Mouse (Mus musculus) kidney, adult 9 months (tissue): Measurements from ENCODE around the gene Akr1b8.
"Not testable (repeated sequence)": the region's sequence is repeated elsewhere in the genome, so short reads cannot be mapped to it uniquely, and the experiment has no call there.

Source experiments
- DNase-seq: peaks from one replicate; pipeline ENCODE4 v3.0.0; 2022

Gene Akr1b8

DNA sequence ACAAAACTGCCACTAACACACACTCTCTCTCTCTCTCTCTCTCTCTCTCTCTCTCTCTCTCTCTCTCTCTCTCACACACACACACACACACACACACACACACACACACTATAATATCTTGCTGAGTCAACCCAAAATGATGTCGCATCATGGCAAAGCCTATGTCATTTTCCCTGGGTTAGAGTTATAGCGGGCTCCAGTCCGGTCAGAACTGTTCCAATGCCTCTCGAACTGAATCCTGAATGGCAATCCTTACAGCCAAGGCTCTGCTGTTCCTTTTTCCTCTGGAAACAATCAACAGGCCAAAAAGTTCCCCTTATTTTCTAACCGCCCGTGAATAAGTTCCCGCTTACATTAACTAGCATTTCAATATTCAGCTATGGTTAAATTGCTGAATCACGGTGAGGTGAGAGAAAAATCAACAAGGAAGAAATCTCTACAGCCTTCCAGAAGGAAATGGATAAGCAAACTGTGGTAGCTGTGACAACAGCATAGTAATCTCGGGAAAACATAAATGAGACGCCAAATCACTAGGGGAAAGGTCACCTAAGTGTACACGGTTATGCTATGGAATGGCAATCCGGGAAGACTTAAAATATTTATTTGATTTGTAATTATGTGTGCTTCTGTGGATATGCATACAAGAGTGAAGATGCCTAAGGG lies 3.8 kb upstream of the Akr1b8 start:
- no peak for DNase-seq

DNA sequence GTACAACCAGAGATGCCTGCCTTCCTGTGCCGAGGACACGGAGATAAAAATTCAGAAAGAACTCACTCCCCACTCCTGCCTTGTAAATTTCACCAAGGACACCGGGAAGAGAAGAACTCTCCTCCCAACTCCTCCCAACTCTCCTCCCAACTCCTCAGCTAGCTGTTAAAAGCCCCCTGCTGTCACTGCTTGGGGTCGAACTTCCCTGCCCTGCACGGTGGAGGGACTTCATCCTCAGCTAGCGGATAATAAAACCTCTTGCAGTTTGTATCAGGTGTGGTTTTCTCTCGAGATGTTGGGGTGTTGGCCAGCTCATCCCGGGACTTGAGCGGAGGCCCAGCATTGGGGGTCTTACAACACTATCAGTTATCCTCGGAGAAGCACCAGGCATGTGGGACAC lies 2.4 kb upstream of the Akr1b8 start:
- not testable (repeated sequence) for DNase-seq

DNA sequence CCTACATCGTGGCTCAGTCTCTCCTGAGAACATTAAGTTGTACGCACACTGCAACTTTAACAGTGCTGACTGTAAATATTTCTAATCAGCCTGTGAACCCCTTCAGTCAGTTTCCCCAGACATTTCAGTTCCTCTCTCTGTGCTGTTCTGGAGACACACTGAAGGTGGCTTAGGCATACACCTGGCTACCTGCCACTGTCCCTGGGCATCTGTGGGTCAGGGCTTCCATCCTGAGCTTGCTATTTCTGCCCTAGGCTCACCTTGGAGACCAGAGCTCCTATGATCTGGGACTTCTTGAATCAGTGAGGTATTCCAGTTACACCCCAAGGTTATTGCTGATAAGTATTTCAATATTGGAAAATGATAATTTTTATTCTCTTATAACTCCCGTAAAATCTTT lies 1.5 kb upstream of the Akr1b8 start:
- DNase-seq, result no peak

DNA sequence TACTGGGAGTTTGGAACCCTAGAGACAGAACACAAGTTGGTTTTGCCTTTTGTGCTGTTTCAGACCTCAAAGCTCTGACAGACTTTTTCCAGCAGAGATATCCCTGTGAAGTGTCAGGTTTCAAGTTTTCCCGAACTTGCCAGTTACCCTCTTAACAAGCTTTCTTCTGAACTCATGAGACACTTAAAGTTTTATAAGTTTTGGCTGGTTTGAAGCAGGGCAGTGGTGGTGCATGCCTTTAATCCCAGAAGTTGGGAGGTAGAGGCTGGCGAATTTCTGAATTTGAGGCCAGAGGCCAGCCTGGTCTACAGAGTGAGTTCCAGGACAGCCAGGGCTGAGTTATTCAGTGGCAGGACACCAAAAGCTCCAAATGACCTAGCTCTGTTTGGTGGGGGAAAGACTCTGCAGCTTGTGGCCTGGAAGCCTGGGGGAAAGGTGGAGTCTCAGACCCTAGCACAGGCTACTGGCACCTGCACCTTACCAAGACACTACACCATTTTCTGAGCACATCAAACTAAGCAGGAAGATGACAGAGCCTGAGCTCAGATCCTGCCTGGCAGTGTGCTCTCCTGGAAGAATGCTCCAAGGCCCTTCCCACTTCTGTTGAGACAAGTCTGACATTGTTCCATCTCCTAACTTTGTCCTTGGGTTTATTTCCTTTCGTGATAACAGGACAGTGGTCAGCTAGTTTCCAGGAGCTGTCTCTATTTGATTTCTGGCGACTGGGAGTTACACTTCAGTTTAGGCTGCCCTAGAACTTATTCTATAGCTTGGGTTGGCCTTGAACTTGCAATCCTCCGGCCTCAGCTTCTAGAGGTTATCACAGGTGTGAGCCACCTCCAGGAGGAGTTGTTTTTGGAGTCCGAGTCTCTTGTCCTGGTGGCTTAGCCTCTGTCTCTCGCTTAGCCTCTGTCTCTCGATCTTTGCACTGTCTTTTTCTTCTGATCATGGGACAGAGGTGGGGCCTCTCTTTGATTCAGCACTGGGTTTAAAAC lies 732 bp downstream of the Akr1b8 start:
- no peak for DNase-seq

DNA sequence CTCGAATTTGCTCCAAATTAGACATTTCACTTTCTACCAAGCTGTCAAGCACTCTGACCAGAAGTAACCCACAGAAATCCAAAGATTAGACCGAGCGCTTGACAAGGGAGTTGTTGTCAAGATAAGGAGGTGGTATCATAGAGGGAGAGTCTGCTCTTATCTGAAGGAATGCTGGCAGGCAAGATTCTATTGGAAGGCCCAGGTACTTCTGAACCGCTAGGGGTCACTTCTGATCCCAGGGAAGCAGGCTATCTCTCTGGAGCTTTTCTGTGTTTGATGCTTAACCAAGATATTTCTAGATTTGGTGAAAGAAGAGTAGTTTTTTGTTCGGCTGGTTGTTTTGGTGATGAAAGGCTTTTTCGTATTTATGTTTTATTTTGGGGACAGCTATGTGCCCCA lies 1.4 kb downstream of the Akr1b8 start:
- DNase-seq, result no peak

DNA sequence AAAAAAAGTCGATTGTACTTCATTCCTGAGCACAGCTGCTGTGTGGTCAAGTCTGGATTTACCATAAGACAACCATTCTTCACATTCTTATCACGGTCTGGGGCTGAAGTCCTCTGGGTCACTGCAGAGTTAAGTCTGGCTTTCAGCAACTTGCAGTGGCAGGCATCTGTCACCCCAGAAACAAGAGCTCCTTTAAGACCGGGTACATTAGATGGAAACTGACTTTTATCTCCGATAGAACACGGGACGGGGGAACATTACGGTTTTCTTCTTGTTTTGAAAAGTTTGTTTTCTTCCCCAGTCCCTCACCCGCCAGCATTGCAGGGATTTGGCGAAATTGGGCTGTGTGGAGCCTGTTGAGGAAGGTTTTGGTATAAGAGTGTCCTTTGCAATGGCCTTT lies 1.9 kb downstream of the Akr1b8 start:
- no peak for DNase-seq

DNA sequence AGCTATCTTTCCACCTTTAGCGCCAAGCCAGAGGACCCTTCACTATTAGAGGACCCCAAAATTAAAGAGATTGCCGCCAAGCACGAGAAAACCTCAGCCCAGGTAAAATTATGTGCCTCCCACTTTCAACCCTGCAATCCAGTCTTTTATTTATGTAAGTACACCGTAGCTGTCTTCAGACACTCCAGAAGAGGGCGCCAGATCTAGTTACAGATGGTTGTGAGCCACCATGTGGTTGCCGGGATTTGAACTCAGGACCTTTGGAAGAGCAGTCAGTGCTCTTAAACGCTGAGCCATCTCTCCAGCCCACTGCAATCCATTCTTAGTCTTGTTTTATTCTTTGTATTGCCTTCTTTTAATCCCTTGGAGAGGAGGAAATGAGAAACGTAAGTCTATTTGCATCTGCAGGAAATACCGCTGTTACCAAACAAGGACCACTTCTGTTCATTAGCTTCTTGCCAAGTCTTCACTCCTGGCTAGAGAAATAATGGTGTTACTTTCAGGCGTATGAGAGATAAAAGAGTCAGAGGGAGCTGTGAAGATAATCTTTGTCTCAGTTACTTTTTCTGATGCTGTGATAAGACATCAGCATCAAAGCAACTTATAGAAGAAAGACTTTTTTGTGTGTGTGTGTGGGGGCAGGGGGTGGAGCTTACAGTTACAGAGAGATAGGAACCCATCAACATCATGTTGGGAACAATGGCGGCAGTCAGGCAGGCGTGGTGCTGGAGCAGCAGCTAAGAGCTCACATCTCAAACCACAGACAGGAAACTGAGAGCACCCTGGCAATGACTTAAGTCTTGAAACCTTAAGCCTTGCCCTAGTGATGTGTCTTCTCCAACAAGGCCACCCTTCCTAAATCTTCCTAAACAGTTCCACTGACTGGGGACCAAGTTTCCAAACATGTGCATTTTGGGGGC lies 10.6 kb downstream of the Akr1b8 start:
- no peak for DNase-seq

DNA sequence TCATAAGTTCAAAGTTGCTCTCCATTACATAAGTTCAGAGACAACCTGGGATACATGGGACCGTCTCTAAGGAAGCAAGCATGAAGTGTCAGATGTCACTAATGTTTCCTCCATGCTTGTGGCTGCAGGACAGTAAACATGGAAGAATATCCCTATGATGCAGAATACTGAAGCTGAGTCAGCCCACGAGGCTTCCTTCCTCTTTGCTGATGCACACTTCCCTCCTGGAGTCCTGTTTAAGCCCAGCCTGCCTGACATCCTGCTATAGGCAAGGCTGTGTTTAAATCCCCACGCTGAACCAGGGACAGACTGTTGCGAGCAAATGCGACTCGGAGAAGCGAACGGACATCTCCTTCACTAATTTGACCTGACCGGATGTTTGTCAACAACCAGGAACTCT lies 14.1 kb downstream of the Akr1b8 start:
- no peak for DNase-seq

DNA sequence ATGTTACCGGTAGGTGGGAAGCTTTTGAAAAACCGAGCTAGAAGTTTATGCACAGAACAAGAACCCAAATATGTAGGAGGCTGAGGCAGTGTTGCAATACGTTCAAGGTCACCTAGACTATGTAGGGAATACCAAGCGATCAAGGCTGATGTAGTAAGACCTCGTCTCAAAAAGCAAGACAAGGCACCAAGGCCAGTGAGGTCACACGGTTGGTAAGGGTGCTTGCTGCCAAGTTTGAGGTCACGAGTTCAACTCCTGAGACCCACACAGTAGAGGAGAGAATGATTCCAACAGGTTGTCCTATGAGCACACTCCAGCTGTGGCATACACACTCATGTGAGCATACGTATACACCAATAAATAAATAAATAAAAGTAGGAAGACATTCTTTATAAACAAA lies 16.2 kb downstream of the Akr1b8 start:
- no peak for DNase-seq

DNA sequence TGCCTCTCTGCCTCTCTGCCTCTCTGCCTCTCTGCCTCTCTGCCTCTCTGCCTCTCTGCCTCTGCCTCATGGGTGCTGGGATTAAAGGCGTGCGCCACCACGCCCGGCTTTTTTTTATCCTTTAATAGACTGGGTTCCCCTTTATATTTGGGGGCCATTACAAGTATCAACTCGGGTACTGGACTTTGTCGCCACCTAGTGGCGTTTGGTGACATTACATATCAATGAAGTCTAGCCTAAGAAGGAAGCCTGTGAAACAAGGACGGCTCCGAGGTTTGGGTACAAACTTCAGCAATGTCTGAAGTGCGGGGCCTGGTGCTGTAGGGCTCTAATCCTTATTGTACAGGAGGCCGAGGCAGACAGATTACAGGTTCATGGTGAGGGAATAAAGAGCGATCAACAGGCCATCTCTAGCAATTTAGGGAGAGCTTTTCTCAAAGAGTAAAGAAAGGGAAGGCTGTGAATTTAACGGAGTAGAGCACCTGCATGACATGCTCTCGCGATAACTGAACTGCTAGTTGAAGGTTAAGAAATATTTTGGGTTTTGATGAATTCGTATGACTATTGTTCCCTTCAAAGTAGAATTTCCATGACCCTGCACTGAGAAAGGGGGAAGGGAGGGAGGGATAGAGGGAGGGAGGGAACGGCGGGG lies 17.9 kb downstream of the Akr1b8 start:
- peak; percentile 86 for DNase-seq

DNA sequence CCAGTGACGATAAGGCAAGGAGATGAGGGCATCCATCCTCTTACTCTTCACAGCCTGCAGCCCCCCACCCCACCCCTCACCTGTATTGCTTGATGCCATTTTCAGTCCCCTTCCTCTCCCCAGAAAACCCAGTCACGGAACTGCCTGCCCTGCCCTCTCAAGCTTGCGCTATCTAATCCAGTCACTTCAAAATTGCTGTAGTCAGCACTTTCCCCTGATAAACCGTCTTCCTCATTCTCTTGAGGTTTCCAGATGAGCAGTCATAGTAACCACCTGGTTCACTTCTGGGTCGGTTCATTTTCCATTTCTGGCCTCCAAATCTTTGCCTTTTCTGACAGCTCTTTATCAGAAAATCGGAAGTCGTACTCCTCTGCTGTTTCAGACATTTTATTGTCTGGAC lies 19.9 kb downstream of the Akr1b8 start:
- DNase-seq, result no peak

DNA sequence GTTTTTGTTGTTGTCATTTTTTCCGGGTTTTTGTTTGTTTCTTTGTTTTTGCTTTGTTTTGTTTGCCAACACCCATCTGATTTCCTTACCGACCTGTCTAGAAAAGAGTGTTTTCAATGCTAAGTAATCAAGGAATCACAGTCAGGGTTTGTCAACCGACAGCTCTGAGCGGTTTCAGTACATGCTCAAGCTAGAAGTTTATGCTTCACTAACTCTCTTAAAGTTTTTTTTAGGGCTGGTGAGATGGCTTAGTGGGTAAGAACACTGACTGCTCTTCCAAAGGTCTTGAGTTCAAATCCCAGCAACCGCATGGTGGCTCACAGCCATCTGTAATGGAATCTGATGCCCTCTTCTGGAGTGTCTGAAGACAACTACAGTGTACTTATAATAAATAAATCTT lies 22.0 kb downstream of the Akr1b8 start:
- not testable (repeated sequence) for DNase-seq

DNA sequence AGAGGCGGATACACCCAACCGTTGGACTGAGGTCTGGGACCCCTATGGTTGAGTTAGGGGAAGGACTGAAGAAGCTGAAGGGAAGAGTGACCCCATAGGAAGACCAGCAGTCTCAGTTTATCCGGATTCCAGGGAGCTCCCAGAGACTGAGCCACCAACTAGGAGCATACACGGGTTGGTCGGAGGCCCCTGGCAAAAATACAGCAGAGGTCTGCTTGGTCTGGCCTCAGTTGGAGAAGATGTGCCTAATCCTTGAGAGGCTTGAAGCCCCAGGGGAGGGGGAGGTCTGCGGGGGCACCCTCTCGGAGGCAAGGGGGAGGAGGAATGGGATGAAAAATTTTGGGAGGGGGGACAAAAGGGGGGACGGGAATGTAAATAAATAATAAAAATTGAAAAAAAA lies 29.5 kb downstream of the Akr1b8 start:
- no peak for DNase-seq

DNA sequence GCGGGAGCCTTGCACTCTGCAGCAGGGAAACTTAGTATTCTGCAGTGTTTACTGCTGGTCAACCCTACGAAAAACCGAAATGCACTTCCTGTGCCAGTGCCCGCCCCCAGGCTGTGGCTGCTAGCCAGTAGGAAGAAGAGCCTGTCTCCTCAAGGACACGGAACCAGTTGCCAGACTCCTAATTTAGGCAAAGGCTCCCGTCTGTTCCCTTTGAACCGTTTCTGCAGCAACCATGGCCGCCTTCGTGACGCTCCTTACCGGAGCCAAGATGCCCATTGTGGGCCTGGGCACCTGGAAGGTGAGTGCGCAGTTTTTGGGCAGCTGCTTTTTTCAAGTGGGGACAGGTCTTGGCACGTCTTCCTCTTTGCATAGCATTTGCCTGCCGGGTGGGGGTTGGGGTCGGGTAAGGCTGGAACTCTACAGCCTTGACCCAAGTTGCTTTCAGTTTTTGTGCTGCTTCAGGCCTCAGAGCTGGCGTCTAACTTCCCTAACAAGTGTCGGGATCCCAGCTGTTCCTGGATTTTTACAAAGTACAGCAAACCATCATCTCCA lies 30.3 kb downstream of the Akr1b8 start, which contains the start of gene Akr1b10:
TSS of gene Akr1b10 (plus strand) at position 109 of the 552 bp plus-strand sequence.
- DNase-seq, result peak; percentile 90

DNA sequence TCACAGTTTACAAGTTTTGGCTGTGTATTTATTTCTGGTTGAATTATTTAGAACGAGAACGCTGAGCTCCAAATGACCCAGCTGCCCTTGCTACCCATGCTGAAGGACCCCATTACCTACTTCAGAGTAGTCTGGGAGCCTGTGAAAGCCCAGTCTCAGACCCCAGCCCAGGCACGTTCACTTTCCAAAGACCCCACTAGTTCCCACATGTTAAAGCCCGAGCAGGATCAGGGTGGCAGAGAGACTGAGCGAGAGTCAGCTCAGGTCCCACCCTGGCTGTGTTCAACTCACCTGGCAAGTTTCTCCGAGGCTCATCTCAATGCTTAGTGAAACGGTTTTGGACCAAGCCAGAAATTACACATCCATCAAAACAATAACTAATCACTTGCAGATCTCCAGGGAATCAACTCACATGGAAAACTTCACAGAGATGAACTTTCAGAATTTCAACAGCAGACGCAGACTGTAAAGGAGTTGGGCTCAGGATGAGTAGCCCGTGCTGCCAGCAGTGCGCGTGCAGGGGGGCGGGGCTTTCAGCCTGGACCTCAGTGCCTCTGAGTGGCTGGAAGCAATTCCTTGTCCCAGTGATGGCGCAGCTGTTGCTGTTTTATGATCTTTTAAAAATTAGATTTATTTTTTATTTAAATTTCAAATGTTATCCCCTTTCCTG lies 30.9 kb downstream of the Akr1b8 start:
- peak; percentile 56 for DNase-seq

DNA sequence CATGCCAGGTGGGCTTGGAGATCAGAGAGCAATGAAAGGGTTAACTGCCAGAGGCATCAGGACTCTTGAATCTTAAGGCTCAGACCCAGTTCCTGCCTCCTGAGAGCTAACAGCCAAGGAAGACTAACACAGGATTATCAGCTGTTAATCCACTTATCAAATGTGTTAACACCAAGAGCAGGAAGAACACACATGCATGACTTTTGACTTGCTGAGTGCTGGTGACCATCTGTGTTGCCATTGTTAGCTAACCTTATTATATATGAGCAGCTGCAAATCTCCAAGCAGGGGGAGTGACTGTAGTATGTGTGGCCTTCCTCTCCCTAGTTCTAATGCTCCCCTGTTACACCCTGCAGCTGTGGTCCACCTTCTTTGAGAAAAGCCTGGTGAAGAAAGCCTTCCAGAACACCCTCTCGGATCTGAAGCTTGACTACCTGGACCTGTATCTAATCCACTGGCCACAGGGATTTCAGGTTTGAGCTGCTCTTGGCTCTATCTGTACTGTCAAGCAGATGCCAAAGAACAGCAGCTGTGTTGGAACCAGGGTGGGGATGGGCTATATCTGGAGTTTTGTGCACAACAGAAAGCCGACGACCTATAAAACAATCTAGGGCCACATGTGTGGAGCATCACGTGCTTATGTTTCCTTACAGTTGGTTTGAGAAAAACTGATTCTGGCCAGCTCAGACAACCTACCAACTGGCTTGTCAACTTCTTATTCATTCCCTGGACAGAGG lies 34.7 kb downstream of the Akr1b8 start:
- DNase-seq, result no peak

DNA sequence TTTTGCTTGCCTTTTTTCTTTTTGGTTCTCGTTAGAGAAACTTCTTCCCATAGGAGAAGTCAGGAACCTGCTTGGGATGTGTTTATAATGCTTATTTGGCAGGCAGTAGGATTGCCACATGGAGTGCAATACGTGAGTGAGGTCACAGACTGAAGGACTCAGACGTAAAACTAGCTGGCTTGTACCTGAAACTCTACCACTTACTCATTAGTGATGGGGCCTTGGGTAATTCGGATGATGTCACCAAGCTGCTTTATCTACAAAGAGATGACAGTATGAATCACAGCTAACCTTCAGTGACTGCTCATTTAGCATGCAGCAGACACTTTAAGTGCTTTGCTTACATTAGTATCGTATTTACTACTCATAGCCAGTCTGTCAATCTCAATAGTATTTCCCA lies 42.0 kb downstream of the Akr1b8 start:
- no peak for DNase-seq

DNA sequence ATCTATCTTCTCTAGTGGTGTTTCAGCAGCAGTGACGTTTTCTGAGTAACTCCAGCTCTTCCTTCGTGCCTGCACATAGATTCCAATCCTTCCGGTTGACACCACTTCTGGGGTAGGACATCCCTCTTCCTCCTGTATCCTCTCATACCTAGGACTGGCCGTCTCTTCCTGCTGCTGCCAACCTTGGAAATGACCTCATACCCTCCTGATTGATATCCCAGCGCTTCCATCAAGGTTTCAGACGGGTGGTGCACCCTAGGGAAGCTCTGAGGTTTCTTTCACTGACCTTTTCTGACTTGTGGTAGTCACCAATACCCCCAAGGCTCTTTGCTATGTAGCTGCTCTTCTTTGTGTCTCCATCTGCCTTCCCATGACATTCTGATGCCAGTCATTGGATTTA lies 44.5 kb downstream of the Akr1b8 start:
- DNase-seq, result no peak

DNA sequence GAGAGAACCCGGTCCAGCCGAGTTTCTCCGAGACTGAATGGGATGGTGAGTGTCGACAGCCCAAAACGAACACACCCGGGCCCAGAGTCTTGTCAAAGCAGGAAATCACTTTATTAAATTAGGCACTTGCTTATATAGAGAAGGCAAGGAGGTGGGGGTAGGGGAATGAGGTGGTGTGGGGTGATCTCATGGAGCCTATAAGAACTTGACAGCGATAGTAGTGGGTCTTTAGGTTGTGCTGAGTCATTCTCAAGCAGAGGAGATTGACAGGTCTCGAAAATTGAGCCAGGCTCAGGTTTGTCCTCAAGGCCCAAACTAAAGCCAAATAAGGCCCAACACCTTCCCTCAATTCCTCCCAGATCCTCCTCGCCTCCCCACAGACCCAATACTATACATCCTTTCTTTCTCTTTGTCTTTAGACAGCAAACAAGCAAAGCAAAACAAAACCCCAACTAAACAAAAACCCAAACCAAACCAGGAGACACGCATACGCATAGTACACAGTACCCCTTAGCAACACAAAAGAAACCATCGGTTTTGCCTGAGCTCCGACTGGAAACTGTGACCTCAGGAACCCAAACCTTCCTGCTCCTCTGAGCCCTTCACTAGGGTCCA lies 45.8 kb downstream of the Akr1b8 start:
- DNase-seq, result no peak

DNA sequence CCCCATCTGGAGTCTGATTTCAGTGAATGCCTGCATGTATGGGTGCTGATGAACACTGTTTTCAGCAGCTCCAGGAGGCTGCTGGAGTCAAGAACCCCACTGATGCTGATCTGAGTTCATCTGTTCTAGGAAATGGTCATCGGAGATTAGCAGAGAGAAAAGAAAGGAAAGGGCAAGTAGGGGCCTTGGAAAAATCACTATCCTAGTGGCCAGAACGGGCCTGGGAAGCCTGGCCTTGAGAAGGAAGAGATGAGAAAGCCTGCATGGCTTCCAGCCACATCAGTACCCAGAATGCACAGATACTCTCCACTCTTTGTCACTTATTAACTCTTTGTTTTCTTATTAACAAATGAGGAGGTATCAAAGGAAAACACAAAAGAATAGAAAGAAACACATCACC lies 46.8 kb downstream of the Akr1b8 start:
- DNase-seq, result peak; percentile 5
